Mouse (Mus musculus): ENCODE measurements at regions not wholly inside any gene's neighbourhood (a gene's known extent, or its start where the extent isn't known, plus 50 kb on each side); places are given as distances from the start of the nearest gene placed in this dataset.
"Not testable (repeated sequence)": the region's sequence is repeated elsewhere in the genome, so short reads cannot be mapped to it uniquely, and the experiment has no call there.

DNA sequence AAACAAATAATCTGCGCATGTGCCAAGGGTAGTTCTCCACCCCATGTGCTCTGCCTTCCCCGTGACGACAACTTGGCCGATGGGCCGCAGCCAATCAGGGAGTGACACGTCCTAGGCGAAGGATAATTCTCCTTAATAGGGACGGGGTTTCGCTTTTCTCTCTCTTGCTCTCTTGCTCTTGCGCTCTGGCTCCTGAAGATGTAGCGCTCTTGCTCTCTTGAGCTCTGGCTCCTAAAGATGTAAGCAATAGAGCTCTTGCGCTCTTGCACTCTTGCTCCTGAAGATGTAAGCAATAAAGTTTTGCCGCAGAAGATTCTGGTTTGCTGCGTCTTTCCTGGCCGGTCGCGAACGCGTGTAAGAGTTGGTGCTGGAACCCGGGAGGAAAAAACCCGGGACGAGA, 384.3 kb upstream of the 5730507C01Rik start:
- not testable (repeated sequence) for H3K27me3 ChIP-seq (ENCODE audit: insufficient read depth, low read length); H3K4me1 ChIP-seq (replicated peaks; ENCODE audit: low read depth, low read length); H3K36me3 ChIP-seq (ENCODE audit: insufficient read depth, low read length); H3K4me3 ChIP-seq (replicated peaks; ENCODE audit: low read length)
- H3K9me3 ChIP-seq (ENCODE audit: low read length): peaks cover 64% of the 10 kb centered on the region

DNA sequence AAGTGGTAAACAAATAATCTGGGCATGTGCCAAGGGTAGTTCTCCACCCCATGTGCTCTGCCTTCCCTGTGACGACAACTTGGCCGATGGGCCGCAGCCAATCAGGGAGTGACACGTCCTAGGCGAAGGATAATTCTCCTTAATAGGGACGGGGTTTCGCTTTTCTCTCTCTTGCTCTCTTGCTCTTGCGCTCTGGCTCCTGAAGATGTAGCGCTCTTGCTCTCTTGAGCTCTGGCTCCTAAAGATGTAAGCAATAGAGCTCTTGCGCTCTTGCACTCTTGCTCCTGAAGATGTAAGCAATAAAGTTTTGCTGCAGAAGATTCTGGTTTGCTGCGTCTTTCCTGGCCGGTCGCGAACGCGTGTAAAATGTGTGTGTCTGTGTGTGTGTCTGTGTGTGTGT, 381.1 kb upstream of the 5730507C01Rik start:
- H3K27me3 ChIP-seq (ENCODE audit: insufficient read depth, low read length): peaks cover 20% of the 10 kb centered on the region

DNA sequence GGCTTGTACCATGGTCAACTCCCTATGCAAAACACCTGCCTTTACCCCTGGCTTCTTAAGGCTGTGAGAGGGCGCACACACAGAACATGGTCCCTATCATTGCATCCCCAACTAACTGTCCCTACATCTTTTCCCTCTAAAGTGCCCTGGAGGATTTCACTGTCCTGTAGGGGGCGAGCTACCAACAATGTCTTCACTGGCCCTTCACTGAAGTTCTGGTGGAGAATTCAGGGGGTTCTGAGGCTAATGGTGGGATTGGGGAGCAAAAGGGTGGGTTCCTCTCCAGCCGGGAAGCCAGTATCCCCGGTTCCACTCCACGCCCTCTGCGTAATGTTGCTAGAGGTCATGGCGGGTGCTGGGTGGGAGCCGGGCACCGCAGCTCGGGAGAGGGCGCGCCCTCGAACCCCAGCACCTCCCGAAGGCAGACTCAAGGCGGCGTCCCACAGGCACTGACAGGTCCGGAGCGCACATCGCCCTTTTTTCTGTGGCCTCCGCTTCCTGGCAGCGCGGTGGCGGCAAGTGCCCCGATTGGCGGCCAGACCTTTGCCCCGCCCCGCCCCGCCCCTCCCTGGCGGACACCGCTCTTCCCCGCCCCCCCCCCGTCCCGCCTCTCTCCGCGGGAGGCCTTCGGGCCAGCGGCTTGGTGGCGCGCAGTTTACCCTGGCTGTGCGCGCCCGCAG, 378.9 kb upstream of the 5730507C01Rik start:
- TF ChIP-seq NANOG (IDR thresholded peaks at IDR 0.05; ENCODE audit: borderline replicate concordance, low read length) (no peak), CTCF (conservative IDR thresholded peaks at IDR 0.05; ENCODE audit: low read length) (peak; percentile 38)
- peak overlapping the region; percentile 93 for H3K4me3 ChIP-seq (replicated peaks; ENCODE audit: low read length)
- H3K9me3 ChIP-seq (ENCODE audit: low read length): peaks cover 45% of the 10 kb centered on the region
- no peaks in the 10 kb centered on the region for H3K36me3 ChIP-seq (ENCODE audit: insufficient read depth, low read length)
- peaks cover 3% of the 10 kb centered on the region for H3K4me1 ChIP-seq (replicated peaks; ENCODE audit: low read depth, low read length)
- H3K27me3 ChIP-seq (ENCODE audit: insufficient read depth, low read length): peaks cover 20% of the 10 kb centered on the region

More for the DNA sequence above, 381.1 kb upstream of the 5730507C01Rik start:
- H3K36me3 ChIP-seq (ENCODE audit: insufficient read depth, low read length); H3K4me1 ChIP-seq (replicated peaks; ENCODE audit: low read depth, low read length); H3K4me3 ChIP-seq (replicated peaks; ENCODE audit: low read length): not testable (repeated sequence)
- H3K9me3 ChIP-seq (ENCODE audit: low read length): peaks cover 49% of the 10 kb centered on the region

GRCm38 (mm10) chr12:18140381-18141055, 373.8 kb upstream of the 5730507C01Rik start:
- Histone ChIP-seq H3K9me3 (ENCODE audit: low read length) (peaks cover 17% of the 10 kb centered on the region), H3K27me3 (ENCODE audit: insufficient read depth, low read length) (peaks cover 14% of the 10 kb centered on the region)
- not testable (repeated sequence) for H3K4me3 ChIP-seq (replicated peaks; ENCODE audit: low read length); H3K36me3 ChIP-seq (ENCODE audit: insufficient read depth, low read length); H3K4me1 ChIP-seq (replicated peaks; ENCODE audit: low read depth, low read length)

Data from E14TG2a.4 (cell line).